In the genomic region with DNA sequence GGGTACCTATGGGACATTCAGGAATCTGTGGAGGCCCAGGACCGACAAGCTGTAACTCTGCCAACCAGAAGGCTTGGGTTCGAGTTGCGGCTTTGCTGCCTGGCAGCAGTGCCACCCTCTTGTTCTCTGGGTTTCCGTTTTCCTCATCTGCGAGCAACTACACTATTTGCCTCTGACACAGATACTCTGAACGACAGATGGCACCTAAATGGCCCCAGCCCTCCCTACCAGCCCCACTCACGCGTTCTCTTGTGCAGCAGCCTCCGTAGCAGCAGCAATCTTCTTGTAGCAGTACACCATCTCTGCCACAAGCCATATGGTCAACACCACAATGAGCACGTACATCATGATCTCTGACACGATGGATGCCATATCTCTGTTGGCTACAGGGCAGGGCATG, we compare ENCODE assay signal across 25 mouse cellular contexts. TPM values are rescaled to one million over a fixed set of nuclear protein-coding genes. Genes with fewer than 3 reads are reported as not detected.
DNase-seq lines count a peak whose midpoint lies in the region; TF ChIP-seq lines count a peak whose summit lies in the region.
"Had no signal": no experiment of that assay in that cellular context is flagged by ENCODE, and none has a peak within 500 bp of the region (broad histone marks: within the 10 kb centered on the region; RNA-seq: fewer than 3 reads in every experiment).

No protein-coding gene starts in this region.

- TF ChIP-seq CTCF in ES-Bruce4 (IDR thresholded peaks at IDR 0.05; ENCODE audit: low read depth, low read length), result no peak

- no peak overlapping the region for H3K27ac ChIP-seq in ES-Bruce4 (ENCODE audit: insufficient read depth, low read length)
- H3K27ac ChIP-seq: embryonic facial prominence, embryonic 12.5 days; forebrain, embryonic 13.5 days; hindbrain, embryonic 14.5 days; intestine, embryonic 15.5 days; lung, embryonic 15.5 days; macrophage; midbrain, embryonic 13.5 days; neural tube, embryonic 12.5 days had no signal

- no peak for TF ChIP-seq POLR2A in ES-Bruce4 (IDR thresholded peaks at IDR 0.05; ENCODE audit: insufficient read depth, low read length)

- peak; percentile 70 to 87 for DNase-seq in layer of hippocampus, adult 18-20 months (ENCODE audit: low spot score in 2 of 2)
- no peak for DNase-seq in layer of hippocampus, adult 9-10 months (ENCODE audit: low spot score)
- DNase-seq in cerebellum, adult 18-20 months, result peak; percentile 62 to 65
- DNase-seq in cerebellum, postnatal 36 days, result peak; percentile 57 to 59
- DNase-seq in embryo, embryonic 9.5 days (ENCODE audit: extremely low spot score), result no peak
- DNase-seq in lung, postnatal 36 days, result no peak
- DNase-seq: adrenal gland, postnatal 14 days; heart, postnatal 14 days; kidney, adult 9 months; kidney, postnatal 25 days; thymus, postnatal 36 days had no signal

- H3K9me3 ChIP-seq in ES-Bruce4 (replicated peaks; ENCODE audit: control insufficient read depth, insufficient read depth, low read length, poor library complexity, severe bottlenecking), result no peaks in the 10 kb centered on the region
- H3K9me3 ChIP-seq: embryonic facial prominence, embryonic 12.5 days; forebrain, embryonic 13.5 days; heart, embryonic 12.5 days; intestine, embryonic 15.5 days; limb, embryonic 10.5 days; lung, embryonic 15.5 days; midbrain, embryonic 13.5 days; neural tube, embryonic 12.5 days had no signal

- H3K9ac ChIP-seq in ES-Bruce4 (ENCODE audit: low read depth, poor library complexity, severe bottlenecking), result peak overlapping the region; percentile 75; the same call in 1 of the 2 replicates
- H3K9ac ChIP-seq: embryonic facial prominence, embryonic 12.5 days; forebrain, embryonic 13.5 days; heart, embryonic 12.5 days; hindbrain, embryonic 14.5 days; intestine, embryonic 15.5 days; lung, embryonic 15.5 days; neural tube, embryonic 12.5 days had no signal

- H3K36me3 ChIP-seq in ES-Bruce4 (ENCODE audit: control insufficient read depth, insufficient read depth, low read length, poor library complexity, severe bottlenecking), result no peaks in the 10 kb centered on the region
- H3K36me3 ChIP-seq: embryonic facial prominence, embryonic 12.5 days; G1E; heart, embryonic 12.5 days; intestine, embryonic 15.5 days; limb, embryonic 10.5 days; lung, embryonic 15.5 days; midbrain, embryonic 13.5 days; neural tube, embryonic 12.5 days had no signal

- no peak for TF ChIP-seq EP300 in ES-Bruce4 (IDR thresholded peaks at IDR 0.05; ENCODE audit: insufficient read depth, low read depth, low read length)

- H3K4me1 ChIP-seq in ES-Bruce4 (ENCODE audit: control insufficient read depth, insufficient read depth, low read length), result no peaks in the 10 kb centered on the region
- H3K4me1 ChIP-seq: forebrain, embryonic 13.5 days; midbrain, embryonic 13.5 days had no signal

- peak overlapping the region; percentile 2 for H3K4me3 ChIP-seq in ES-Bruce4 (ENCODE audit: low read depth, low read length)
- H3K4me3 ChIP-seq: embryonic facial prominence, embryonic 12.5 days; forebrain, embryonic 13.5 days; heart, embryonic 12.5 days; intestine, embryonic 15.5 days; lung, embryonic 15.5 days; midbrain, embryonic 13.5 days; neural tube, embryonic 12.5 days had no signal

- no peaks in the 10 kb centered on the region for H3K27me3 ChIP-seq in ES-Bruce4 (ENCODE audit: control insufficient read depth, insufficient read depth, low read length, poor library complexity, severe bottlenecking)
- H3K27me3 ChIP-seq: forebrain, embryonic 13.5 days; intestine, embryonic 15.5 days; lung, embryonic 15.5 days had no signal

RNA-seq across cellular contexts. Expression of gene Hpn, which starts 2.4 kb away (rescaled TPM):
- total RNA-seq in layer of hippocampus, adult 18-20 months (2021), result 1 to 10 TPM; 4.3 to 7.0 TPM
- polyA plus RNA-seq in ES-Bruce4 (2011; ENCODE audit: insufficient read depth, insufficient read length, low read depth, missing spikeins), result 27.6 and 28.7 TPM in 2 replicates
- polyA plus RNA-seq: forebrain, embryonic 13.5 days; G1E had no signal

RNA-seq across cellular contexts. Expression of gene Scn1b, which starts 9.3 kb away (rescaled TPM):
- total RNA-seq in layer of hippocampus, adult 18-20 months (2021), result 100 to 1,000 TPM; 669 to 714 TPM
- polyA plus RNA-seq in ES-Bruce4 (2011; ENCODE audit: insufficient read depth, insufficient read length, low read depth, missing spikeins), result 26.1 and 27.5 TPM in 2 replicates
- total RNA-seq: common myeloid progenitor, adult 5-6 weeks; G1E had no signal
- polyA plus RNA-seq: G1E had no signal

RNA-seq across cellular contexts. Expression of gene Gramd1a, which starts 38.2 kb away (rescaled TPM):
- 100 to 1,000 TPM; 108 to 115 TPM for total RNA-seq in layer of hippocampus, adult 18-20 months (2021)
- polyA plus RNA-seq in ES-Bruce4 (2011; ENCODE audit: insufficient read depth, insufficient read length, low read depth, missing spikeins), result 52.0 and 54.9 TPM in 2 replicates

RNA-seq across cellular contexts. Expression of gene Fxyd3, which starts 41.0 kb away (rescaled TPM):
- under 1 TPM; 0.58 to 0.92 TPM for total RNA-seq in layer of hippocampus, adult 18-20 months (2021)
- polyA plus RNA-seq in ES-Bruce4 (2011; ENCODE audit: insufficient read depth, insufficient read length, low read depth, missing spikeins), result 1.9 TPM in 1 of 2 replicates, not detected in the other
- total RNA-seq: common myeloid progenitor, adult 5-6 weeks had no signal
- polyA plus RNA-seq: erythroblast, embryonic 14.5 days; forebrain, embryonic 13.5 days; G1E; macrophage had no signal

RNA-seq across cellular contexts. Expression of gene Lgi4, which starts 58.3 kb away (rescaled TPM):
- total RNA-seq in layer of hippocampus, adult 18-20 months (2021), result 10 to 100 TPM; 37.9 to 40.4 TPM
- polyA plus RNA-seq in ES-Bruce4 (2011; ENCODE audit: insufficient read depth, insufficient read length, low read depth, missing spikeins), result 0.88 TPM in 1 of 2 replicates, not detected in the other
- total RNA-seq: common myeloid progenitor, adult 5-6 weeks had no signal
- polyA plus RNA-seq: erythroblast, embryonic 14.5 days; G1E had no signal

Comparison
In these comparisons a context has a peak if more than half of its experiments do, and no peak if none do; other contexts are left out.
1. DNase-seq: peak in layer of hippocampus, adult 18-20 months (2 of 2), cerebellum, adult 18-20 months (2 of 2) and cerebellum, postnatal 36 days (2 of 2); none in layer of hippocampus, adult 9-10 months (single experiment), embryo, embryonic 9.5 days (single experiment) and lung, postnatal 36 days (single experiment).